Mouse (Mus musculus): ENCODE data around the gene Mss51.

Gene Mss51

DNA sequence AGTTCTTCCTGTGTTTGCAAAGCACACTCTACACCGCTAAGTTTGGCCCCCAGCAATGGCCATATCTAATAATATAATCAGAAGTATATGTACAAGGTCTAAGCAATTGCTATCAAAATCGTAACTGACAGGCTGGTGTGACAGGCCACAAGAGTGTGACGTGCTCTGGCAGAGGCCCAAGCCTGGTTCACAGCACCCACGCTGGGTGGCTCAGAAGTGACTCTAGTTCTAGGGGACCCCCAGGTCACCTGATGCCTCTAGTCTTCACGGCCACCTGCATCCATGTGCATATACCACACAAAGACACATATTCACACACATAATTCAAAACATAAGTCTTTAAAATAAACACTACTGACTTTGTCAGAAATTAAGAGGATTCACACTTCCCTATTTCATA, 43.8 kb downstream of the Mss51 start:
- DNase-seq (ENCODE audit: low read depth in 1 of 2, low spot score in 2 of 2): no peak

DNA sequence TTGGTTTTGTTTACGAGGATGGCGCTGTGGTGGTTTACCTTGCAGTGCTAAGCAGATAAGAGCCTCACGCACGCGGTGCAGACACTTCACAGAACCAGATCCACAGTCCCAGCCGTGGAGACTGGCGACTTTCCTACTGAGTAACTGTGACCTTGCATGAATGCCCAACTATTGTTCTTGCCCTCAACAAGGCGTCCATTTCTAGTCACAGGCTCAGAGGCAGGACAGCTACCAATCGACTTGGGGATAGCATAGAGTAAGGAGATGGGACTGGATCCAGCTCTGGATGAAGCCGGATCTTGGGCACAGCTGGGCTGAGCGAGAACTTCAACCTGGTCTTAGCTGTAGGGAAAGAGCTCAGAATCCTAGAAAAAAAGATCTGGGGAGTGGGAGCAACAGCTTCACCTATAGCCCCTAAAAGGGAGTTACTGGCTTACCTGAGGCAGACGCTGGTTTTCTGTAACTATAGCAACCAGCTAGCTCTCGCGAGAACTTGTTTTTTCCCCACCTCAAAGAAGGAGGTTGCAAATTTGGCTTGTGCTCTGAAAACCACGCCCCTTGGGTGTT, 44.9 kb downstream of the Mss51 start, which contains the start of gene Cfap70:
Cfap70 (minus strand) TSS at position 462 of the 567 bp plus-strand sequence.
- DNase-seq (ENCODE audit: low read depth in 1 of 2, low spot score in 2 of 2): no peak

DNA sequence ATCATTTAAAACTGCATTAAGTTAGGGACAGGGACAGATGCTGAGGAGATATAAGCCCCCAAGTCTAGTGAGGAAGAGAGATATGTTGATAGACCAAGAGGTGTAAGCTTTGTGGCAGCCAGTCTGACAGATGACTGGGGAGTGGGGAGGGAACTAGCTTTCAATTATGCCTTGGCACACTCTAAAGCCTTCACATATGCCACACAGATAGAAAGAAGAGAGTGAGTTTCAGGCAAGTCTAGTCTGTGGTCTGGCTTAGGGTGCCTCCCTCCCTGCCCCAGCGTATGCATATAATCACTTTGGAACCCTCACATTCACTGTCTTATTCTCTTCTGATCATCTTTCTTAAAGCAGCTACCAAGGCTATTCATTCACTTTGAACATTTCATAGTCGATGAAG, 45.4 kb downstream of the Mss51 start:
- no peak for DNase-seq (ENCODE audit: low read depth in 1 of 2, low spot score in 2 of 2)

DNA sequence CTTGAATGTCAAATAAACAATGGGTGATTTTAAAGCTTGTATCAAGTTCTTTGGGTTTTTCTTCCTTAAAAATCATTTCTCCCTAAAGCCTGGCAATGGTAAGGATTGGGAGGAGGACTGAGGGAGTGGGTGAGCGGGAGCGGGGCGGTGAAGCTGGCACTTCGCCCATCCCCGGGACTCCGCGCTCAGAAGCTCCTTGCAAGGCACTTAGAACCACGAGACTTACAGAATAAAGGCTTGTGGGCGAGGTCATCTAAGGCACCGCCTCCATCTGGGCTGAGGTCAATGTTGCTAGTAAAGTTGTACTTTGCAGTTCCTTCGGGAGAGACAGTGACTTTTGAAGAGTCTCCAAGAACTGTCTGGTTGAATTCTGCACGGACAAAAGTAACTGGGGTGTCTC, 49.5 kb downstream of the Mss51 start:
- no peak for DNase-seq (ENCODE audit: low read depth in 1 of 2, low spot score in 2 of 2)

DNA sequence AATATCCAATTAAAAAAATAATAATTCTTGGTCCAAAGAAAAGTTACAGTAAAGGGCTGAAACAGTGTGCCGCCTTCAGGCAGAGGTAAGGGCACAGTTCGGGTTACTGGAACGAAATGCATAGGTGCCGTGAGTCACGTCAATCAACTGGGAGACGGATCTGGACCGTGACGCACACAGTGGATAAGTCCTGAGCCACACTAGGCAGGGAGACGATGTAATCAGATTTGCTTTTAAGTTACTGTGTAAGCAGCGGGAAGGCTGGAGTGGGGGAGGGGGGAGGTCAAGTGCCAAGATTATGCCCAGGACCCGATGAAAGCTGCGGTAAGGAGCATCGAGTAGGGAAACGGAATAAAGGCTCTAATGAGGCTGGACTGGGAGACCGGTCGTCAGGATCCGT, 54.4 kb downstream of the Mss51 start:
- no peak for DNase-seq (ENCODE audit: low read depth in 1 of 2, low spot score in 2 of 2)

DNA sequence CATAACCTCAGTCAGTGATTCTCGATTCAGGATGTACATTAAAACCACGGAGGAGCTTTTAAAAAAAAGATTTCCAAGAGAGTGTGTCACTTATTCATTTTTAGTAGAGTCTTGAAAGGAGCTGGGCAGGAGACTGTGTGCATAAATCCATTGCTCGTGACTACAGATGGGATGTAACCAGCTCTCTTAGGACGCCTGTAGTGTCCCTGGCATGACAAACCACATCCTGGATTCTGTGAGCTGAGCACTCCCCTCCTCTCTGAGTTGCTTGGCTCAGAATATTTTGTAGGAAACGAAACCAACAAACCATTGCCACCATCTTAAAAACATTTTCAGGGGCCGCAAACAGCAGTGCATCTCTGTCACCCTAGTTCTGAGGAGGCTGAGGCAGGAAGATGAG, 59.7 kb downstream of the Mss51 start:
- no peak for DNase-seq (ENCODE audit: low read depth in 1 of 2, low spot score in 2 of 2)
